Mouse (Mus musculus) T-helper 17 cell (primary cell): ENCODE data around the gene Auts2.

Experiments
- in situ Hi-C, 2 experiments: fragments of 300-600 bp; cut with MboI, MseI; formaldehyde crosslinking; loops; 1 replicate in 1 of 2; 2 replicates in 1 of 2; pipeline ENCODE4 v1.15.1; 2025; ENCODE audit warnings: high pct_unique_total_duplicates in 2 of 2

The Auts2 gene

DNA sequence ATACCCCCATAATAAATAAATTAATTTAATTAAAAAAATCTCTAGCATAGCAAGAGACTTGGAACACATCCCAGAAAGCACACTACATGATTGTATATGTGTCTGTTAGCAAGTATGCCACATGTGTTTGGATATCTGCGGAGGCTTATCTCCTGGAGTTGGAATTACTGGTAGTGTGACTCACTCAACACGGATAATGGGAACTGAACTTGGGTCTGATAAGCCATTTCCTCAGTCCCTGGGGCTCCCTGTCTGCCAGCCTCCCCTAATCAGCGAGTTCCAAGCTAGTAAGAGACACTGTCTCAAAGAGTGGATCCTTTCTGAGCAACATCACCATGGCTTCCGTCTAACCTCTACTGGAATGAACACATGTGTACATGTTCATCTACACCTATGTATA, 1056.6 kb downstream of the Auts2 start:
- in situ Hi-C loops = no loop called here

DNA sequence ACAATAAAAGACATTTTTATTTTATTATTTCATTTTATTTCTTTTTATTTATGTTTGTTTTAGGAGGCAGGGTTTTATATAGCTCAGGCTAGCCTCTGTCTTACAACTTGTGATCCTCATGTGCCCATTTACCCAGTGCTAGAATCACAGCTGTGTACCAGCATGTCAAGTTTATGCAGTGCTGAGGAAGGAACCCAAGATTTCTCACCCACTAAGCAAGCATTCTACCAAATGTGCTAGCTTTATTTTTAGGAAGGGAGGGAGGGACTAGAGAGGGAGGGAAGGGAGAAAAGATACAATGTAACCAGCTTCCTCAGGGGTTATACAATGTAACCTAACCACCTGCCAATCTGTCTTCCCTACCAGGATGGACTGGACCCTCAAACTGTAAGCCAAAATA, 1067.9 kb downstream of the Auts2 start:
- in situ Hi-C loops = no loop called here

DNA sequence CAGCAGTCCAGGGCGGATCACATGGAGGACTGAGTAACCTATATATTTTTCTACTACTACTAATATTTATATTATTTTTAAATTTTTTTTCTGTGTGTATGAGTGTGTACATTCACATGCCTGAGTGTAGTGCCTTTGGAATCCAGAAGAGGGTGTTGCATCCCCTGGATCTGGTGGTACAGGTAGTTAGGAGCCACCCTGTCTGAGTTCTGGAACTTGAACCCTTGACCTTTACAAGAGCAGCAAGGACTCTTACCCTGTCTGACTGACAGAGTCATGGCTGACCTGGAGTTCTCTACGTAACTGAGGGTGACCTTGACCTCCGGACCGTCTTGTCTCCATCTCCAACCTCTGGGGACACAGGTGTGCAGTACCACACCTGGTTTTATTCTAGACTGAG, 1074.5 kb downstream of the Auts2 start:
- in situ Hi-C loops = no loop called here

DNA sequence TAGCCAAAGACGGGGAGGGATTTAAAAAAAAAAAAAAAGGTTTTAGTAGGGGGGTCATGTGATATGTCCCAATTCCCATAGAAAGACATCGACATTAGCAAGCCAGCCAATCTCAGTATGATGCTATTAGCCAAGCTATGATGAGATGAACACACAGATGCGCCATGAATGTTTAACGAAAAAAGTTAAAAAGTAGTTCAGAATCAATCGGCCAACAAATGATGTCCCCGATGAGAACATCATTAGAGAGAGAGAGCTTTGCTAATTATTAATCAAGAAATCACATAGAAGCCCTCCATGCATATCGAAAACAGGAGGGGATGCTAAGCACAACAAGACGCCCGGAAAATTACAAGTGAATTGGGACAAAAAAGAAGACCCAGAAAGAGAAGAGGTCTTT, 1077.0 kb downstream of the Auts2 start:
- in situ Hi-C loops = no loop called here

DNA sequence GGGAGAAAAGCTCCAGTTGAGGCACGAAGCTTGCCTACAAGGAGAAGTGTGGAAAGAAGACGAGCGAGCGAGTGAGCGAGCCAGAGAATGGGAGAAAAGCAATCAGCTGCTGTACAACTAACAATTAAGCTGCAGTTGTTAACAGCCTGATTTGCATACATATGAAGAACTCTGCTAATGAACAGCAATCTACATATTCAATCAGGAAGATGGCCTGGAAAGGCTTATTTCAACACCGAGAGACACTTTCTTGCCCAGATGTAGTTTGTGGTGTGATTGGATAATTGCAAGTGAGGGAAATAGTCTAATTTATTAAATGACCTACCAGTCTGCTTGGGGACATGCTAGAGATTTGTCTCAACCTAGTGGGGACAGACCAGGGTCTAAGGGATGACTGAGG, 1079.7 kb downstream of the Auts2 start:
- in situ Hi-C loops = no loop called here

DNA sequence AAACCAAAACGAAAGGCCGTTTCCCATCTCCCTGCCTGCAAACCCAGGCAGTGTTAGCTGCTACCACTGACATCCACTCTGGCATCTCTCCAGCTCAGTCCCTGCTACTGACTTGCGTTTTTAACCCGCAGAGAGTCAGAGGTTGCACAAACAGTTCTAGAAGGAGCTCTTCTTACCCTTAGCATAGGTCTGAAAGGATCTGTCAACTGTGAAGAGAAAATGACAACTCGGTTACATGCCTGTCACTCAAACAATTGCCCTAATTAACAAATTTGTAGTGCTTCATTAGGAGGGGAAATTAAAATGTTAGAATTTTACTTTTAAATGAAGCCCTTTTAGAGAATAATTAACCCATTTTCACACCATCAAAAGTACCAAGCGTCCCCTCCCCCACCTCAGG, 1083.2 kb downstream of the Auts2 start:
- in situ Hi-C loops = no loop called here

DNA sequence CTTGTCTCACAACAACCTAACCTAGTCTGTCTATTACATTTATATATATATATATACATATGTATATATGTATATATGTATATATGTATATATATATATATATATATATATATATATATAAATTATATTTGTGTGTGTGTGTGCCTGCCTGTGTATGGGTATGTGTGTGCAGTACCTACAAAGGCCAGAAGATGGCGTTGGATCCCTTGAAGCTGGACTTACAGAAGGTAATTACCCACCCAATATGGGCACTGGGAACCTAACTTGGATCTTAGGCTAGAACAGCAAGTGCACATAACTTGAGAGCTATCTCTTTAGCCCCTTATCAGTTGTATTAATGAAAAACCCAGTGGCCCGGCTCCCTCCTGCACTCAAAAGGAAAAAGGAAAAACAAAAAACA, 1083.6 kb downstream of the Auts2 start:
- in situ Hi-C loops = no loop called here

DNA sequence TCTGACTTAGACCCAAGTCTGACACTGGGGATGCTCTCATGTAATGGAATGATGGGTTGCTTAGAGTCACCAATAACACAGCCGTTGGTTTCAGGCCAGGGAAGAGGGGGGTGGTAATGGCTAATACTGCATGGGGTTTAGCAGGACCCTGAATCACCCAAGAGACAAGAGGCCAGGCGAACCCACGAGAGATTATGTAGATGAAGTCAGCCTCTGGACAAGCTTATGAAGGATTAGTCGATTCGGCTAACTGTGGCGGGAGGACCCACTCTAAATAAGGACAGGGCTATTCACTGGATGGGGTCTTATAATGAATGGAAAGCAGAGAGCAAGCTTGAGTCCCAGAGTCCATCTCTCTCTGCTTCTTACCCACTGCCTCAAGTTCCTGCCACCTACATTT, 1084.4 kb downstream of the Auts2 start:
- in situ Hi-C loops = no loop called here

DNA sequence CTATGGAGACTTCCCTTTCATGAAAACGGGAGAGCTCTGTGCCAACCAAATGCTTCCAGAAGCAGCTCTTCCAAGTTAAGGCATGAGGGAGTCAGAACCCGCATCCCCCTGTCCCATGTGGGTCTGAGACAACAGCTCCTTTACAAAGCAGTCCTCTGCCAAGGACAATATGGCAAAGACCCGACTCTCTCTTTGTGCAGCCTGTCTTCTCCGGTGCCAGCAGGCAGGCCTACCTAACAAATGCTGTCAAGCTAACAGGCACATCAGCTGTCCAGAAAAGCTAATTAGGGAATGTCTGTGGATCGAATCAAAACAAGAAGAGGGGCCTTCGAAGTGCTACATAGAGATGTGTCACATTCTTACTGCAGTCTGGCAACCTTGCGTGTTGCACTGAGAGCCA, 1085.1 kb downstream of the Auts2 start:
- in situ Hi-C loops = no loop called here

DNA sequence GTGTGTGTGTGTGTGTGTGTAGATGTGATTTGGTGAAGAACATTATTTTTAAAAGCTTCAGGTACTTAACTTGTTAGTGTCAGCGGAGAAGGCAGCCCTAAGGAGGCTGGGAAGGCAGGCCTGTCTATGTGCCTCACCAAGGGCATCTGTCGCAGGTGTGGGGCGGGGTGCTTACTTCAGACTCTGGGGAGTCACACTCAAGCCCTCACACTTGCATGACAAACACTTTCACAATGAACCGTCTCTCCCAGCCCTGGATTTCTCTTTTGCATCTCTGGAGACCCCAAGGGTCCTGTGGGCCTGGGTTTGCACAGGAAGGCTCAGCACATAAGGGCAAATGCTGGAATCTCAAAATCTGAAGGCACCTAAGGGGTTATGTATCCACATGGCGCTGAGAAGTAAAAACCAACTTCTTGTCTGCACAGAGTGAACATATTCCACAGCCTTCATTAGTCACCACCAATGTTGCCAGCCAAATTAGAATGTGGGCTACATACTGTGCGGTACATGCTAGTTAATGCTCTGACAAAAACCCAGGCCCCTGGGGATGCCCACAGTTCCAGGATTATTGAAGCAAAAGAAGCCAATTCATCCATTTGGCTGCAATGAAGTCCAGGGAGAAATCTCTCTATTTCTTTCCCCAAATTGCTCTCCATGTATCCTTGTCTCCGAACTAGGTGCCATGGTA, 1093.8 kb downstream of the Auts2 start:
- in situ Hi-C loops = no loop called here

DNA sequence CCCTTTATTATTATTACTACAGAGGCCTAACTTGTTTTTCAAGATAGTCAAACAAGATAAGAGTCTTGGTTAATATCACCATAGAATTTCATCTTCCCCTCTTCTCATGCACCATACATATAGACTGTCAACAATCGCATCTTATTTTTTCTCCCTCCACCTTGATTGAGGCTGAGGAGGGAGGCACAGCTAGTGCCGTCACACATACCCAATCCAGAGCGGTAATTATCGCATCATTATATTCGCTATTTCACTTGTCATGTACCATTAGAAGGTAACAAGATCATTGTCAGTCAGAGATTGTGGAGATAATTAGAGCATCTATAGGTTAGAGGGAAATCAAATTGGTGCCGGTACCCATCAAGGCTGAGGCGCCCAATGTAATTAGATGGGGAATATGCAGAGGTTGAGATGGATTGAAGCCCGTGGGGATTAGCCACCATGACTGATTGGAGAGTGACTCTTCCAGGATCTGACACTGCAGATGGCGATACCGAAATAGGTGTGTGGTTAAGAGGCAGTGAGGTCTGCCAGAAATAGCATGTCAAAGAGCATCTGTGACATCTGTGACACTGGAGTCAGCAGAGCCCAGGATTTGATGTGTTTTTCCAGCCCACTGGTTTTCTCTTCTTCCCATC, 1107.8 kb downstream of the Auts2 start:
- in situ Hi-C loops = no loop called here

DNA sequence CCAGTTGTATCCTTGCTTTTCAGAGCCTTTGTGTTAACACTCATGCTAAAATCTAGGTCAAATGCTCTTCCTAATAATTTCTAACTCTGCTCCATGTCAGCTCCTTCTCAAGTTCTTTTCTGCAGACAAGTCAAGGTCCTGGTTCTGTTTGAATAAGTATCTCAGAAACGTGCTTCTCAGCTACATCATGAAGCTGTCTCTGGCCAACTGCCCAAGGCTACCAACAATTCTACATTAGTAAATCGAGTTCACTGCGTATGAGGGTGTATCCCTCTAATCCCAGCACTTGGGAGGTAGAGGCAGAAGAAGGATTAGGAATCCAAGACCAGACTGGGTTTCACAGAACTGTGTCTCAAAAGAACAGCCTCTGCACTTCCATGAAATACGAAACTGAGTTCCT, 1109.9 kb downstream of the Auts2 start:
- in situ Hi-C loops = no loop called here

DNA sequence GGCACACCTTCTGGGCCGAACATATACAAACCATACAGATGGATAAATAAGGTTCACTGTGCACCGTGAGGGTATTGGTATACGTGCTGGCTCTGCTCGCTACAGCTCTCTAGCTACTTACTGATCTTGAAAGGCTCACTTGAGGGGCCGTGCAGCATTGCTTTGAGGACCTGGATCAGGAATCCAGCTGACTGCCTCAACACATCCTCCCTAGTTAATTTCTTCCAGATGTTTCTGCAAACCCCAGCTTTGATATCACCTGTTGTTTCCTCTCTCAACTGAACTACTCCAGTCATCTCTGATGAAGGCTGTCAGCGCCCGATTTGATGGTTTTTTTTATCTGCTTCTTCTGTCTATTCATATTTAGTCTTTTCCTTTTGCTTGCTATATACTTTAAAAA, 1111.2 kb downstream of the Auts2 start:
- in situ Hi-C loops = no loop called here

DNA sequence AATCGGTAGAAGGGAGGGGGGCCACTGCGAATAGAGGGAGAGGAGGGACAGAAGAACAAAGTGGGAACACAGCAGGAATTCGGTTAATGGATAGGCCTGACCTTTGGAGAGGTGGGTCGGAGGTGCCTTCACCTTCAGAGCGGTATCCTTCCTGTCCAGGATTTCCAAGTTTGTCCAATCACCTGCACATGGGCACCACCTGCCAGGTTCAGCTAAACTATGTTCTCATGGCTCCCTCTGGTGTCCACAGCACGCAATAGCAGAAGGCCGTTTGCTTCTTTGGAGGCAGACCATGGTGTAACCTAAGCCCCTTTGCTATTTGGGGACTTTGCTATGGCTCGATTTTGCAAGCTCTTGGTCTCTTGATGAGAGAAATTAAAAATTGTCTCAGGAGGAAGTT, 1113.0 kb downstream of the Auts2 start:
- in situ Hi-C loops = no loop called here

DNA sequence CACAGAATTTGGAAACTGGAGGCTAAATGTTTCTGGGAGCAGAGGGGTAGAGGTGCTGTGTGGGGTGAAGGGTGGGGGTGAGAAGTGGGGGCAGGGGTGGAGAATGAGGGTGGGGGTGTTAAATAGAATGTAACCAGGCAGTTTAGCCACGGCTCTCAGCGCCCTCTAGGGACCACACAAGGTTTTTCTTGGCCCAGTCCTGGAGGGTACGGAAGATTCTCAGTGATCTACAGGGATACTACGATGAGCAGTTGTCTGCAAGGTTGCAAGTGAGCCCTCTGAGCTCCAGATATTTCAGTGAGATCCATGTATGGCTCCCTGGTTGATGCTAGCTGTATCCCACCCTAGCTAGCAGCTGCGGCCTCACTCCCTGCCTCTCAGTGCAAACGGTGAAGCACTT, 1113.6 kb downstream of the Auts2 start:
- in situ Hi-C loops = no loop called here

DNA sequence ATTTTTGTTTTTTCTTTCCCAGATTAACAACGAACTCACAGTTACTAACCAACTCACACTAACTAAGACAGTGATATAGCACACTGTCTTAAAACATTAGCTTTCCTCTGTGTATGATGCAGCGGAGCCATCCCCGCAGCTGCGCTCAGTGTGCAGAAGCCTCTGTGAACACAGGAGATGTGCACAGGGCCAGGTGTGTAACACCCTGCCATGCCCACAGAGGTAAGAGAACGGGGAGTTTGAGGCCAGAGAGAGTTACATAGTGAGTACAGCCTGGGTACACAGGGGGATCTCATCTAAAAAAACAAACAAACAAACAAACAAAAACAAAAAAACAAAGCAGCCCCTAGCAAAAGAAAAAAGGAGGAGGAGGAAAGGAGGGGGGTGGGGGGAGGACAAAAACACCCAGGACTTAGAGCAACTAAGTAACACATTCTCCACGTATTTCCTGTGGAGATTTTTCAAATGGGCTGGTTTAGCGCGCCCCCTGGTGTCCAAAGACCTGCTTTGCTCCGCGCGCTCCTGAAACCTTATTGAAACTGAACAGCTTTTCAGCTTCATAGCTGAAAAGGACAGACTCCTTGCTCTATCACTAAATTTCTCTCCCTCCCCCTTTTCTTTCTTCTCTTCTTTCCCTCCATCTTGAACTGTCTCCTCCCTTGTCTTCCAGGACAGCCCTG, 1115.3 kb downstream of the Auts2 start:
- in situ Hi-C loops = no loop called here

DNA sequence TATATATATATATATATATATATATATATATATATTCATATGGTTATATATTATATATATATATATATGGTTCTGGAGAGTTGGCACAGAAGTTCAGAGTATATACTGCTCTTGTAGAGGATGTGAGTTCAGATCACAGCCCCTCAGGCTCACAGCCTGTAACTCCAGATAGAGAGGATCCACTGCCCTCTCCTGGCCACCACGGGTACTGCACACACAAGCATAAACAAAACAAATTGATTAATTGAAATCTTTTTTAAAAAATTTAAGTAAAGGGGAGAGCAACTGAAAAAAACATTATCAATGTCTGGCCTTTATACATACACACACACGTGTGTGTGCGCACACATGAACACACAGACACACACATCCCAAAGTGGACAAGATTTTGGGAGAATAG, 1120.4 kb downstream of the Auts2 start:
- in situ Hi-C loops = no loop called here

DNA sequence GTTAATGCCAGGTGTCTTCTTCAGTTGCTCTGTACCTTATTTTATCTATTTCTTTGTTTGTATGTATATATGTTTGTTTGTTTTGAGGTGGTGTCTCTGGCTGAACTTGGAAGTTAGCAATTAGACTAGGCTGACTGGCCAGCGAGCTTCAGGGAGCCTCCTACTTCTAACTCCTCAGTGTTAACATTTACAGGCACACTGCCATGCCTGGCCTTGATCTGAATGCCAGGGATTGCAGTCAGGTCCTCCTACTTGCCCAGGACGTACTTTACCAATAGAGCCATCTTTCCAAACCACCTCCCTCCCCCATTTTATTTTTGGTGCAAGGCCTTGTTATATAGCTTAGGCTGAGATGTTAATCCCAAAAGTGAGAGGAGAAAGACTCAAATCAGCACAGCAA, 1122.7 kb downstream of the Auts2 start:
- in situ Hi-C loops = no loop called here

DNA sequence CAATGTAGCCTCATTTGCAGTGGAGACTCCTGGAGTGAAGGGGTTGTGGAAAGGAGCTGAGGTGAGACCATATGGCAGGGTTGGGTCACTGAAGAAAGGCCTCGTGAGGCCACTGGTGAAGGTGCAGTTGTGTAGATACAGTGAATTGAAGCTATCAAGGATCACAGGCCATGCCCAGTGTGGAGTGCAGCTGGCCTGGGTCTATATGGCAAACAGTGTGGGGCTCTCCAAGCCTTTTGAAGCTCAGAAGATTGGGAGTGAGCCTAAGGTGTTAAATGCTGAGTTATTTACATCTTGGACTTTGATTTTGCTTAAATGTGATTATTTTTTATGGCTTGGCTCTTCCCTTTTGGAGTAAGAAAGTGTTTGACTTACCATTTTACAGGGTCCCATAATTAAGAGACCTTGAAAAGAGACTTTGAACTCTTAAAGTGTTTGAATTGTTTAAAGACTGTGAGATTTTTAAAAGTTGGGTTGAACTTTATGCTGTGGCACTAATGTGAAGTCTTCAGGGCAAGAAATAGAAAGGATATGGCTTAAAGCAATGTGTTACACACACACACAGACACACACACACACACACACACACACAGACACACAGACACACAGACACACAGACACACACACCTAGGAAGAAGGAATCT, 1127.1 kb downstream of the Auts2 start:
- in situ Hi-C loops = no loop called here

DNA sequence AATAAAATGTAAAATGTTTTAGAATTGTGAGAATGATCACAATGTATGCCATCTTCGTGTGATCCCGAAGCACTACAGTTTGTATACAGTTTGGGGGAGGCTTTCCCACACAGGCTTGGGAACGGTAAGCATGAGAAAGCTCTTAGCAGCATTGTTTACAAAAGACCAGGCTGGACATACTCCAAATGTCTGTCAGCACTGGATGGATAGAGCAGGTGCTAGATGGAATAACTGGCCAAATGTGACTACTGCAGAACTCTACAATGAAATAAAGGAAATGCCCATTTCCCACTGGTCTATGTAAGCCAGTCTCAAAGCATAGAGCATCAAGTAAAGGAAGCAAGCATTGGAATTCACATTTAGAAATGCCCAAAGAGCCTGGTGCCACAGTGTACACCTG, 1144.9 kb downstream of the Auts2 start:
- in situ Hi-C loops = no loop called here

DNA sequence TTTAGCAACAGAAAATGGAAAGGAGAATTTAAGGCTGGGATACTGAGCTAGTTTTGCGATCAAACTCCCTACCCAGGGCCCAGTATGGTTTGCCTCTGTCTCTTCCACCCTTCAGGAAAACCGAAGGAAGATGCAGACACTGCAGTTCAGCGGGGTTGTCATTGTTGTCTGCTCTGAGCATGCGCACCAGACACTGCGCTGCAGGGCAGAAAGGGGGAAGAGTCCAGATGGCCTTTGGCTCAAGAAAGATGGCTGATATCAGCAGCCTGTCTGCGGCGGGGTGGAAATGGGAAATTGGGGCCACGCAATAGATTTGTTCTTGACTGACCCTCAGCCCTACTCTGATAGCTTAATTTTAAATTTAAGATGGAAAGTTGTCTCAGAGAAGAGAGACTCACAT, 1147.4 kb downstream of the Auts2 start:
- in situ Hi-C loops = no loop called here
